Mouse (Mus musculus): ENCODE data around the gene Fbxo47.

Fbxo47 gene

GRCm38 (mm10) chr11:97883918-97884600, at the start of gene Fbxo47:
TSS of gene Fbxo47 (minus strand) at chr11:97884154.
- DNase-seq (ENCODE audit: low spot score), result peak; percentile 98

- no peak for DNase-seq (ENCODE audit: low spot score)
Measured at GRCm38 (mm10) chr11:97933553-97933952, 49.6 kb upstream of the Fbxo47 start.

GRCm38 (mm10) chr11:97928905-97929304, 45.0 kb upstream of the Fbxo47 start:
- DNase-seq (ENCODE audit: low spot score), result no peak

GRCm38 (mm10) chr11:97924217-97924616, 40.3 kb upstream of the Fbxo47 start:
- DNase-seq (ENCODE audit: low spot score), result no peak

- no peak for DNase-seq (ENCODE audit: low spot score)
Measured at GRCm38 (mm10) chr11:97923639-97924038, 39.7 kb upstream of the Fbxo47 start.

- no peak for DNase-seq (ENCODE audit: low spot score)
Measured at GRCm38 (mm10) chr11:97915974-97916503, 32.1 kb upstream of the Fbxo47 start.

GRCm38 (mm10) chr11:97915471-97915870, 31.5 kb upstream of the Fbxo47 start:
- DNase-seq (ENCODE audit: low spot score), result no peak

GRCm38 (mm10) chr11:97913111-97913510, 29.2 kb upstream of the Fbxo47 start:
- DNase-seq (ENCODE audit: low spot score), result no peak

GRCm38 (mm10) chr11:97908634-97909348, 24.8 kb upstream of the Fbxo47 start:
- DNase-seq (ENCODE audit: low spot score), result no peak

- DNase-seq (ENCODE audit: low spot score), result peak; percentile 14
Measured at GRCm38 (mm10) chr11:97907935-97908334, 24.0 kb upstream of the Fbxo47 start.

GRCm38 (mm10) chr11:97906905-97907304, 23.0 kb upstream of the Fbxo47 start:
- DNase-seq (ENCODE audit: low spot score), result no peak

GRCm38 (mm10) chr11:97905941-97906340, 22.0 kb upstream of the Fbxo47 start:
- DNase-seq (ENCODE audit: low spot score), result no peak

- no peak for DNase-seq (ENCODE audit: low spot score)
Measured at GRCm38 (mm10) chr11:97905540-97905939, 21.6 kb upstream of the Fbxo47 start.

- no peak for DNase-seq (ENCODE audit: low spot score)
Measured at GRCm38 (mm10) chr11:97904801-97905200, 20.8 kb upstream of the Fbxo47 start.

GRCm38 (mm10) chr11:97901806-97902205, 17.9 kb upstream of the Fbxo47 start:
- no peak for DNase-seq (ENCODE audit: low spot score)

GRCm38 (mm10) chr11:97899822-97900221, 15.9 kb upstream of the Fbxo47 start:
- DNase-seq (ENCODE audit: low spot score), result peak; percentile 87

GRCm38 (mm10) chr11:97897568-97898185, 13.7 kb upstream of the Fbxo47 start:
- no peak for DNase-seq (ENCODE audit: low spot score)

GRCm38 (mm10) chr11:97896655-97897054, 12.7 kb upstream of the Fbxo47 start:
- no peak for DNase-seq (ENCODE audit: low spot score)

- DNase-seq (ENCODE audit: low spot score), result no peak
Measured at GRCm38 (mm10) chr11:97891821-97892220, 7.9 kb upstream of the Fbxo47 start.

- no peak for DNase-seq (ENCODE audit: low spot score)
Measured at GRCm38 (mm10) chr11:97885296-97885915, 1.5 kb upstream of the Fbxo47 start.

GRCm38 (mm10) chr11:97884601-97885185, 739 bp upstream of the Fbxo47 start:
- no peak for DNase-seq (ENCODE audit: low spot score)

- DNase-seq (ENCODE audit: low spot score), result peak; percentile 82
Measured at GRCm38 (mm10) chr11:97883542-97883917, 424 bp downstream of the Fbxo47 start.
